Mouse (Mus musculus) stomach, postnatal 0 days (tissue): ENCODE measurements at regions not wholly inside any gene's neighbourhood (a gene's known extent, or its start where the extent isn't known, plus 50 kb on each side); places are given as distances from the start of the nearest gene placed in this dataset.
A peak's percentile ranks its signal among the peaks of the same experiment; 100 is the strongest.

ENCODE experiments used
- ATAC-seq: fragments of 200-750 bp; cut with Nextera tagmentation; 2 replicates; pipeline ENCODE4 v1.8.0; 2017; ENCODE audit not compliant: low FRiP score, low TSS enrichment
- DNase-seq: peaks from one replicate; pipeline ENCODE4 v3.0.0-alpha.2; 2016; ENCODE audit warnings: low spot score
- H3K27ac ChIP-seq: fragments of 300-500 bp; sonication (generic); replicated peaks from 2 replicates; pipeline ENCODE4 v1.5.1; 2014; ENCODE audit warnings: mild to moderate bottlenecking, control low read depth
- H3K27me3 ChIP-seq: fragments of 300-500 bp; sonication (generic); 2 replicates; pipeline ENCODE4 v1.6.1; 2014; ENCODE audit warnings: low read length; ENCODE audit not compliant: control insufficient read depth, insufficient read depth
- H3K36me3 ChIP-seq: fragments of 300-500 bp; sonication (generic); 2 replicates; pipeline ENCODE4 v1.6.1; 2014; ENCODE audit warnings: low read length, mixed read lengths; ENCODE audit not compliant: control insufficient read depth, insufficient read depth
- H3K4me1 ChIP-seq: fragments of 300-500 bp; sonication (generic); replicated peaks from 2 replicates; pipeline ENCODE4 v1.6.1; 2014; ENCODE audit warnings: antibody characterized with exemption; ENCODE audit not compliant: control insufficient read depth, insufficient read depth
- H3K4me2 ChIP-seq: fragments of 300-500 bp; sonication (generic); replicated peaks from 2 replicates; pipeline ENCODE4 v1.6.1; 2014; ENCODE audit warnings: low read depth, mild to moderate bottlenecking, control low read depth, moderate library complexity
- H3K4me3 ChIP-seq: fragments of 300-500 bp; sonication (generic); 2 replicates; pipeline ENCODE4 v1.5.1; 2014; ENCODE audit warnings: low read depth, low read length, control low read depth
- H3K9ac ChIP-seq: fragments of 300-500 bp; sonication (generic); 2 replicates; pipeline ENCODE4 v1.6.1; 2014; ENCODE audit warnings: mild to moderate bottlenecking, low read length, control low read depth, mixed read lengths
- H3K9me3 ChIP-seq: fragments of 300-500 bp; sonication (generic); 2 replicates; pipeline ENCODE4 v1.6.1; 2016; ENCODE audit warnings: low read length; ENCODE audit not compliant: control insufficient read depth
- CTCF ChIP-seq: IDR thresholded peaks from 2 replicates; pipeline ENCODE4 v1.5.1; 2016; ENCODE audit warnings: antibody characterized with exemption, low read depth, mild to moderate bottlenecking, moderate library complexity
- EP300 ChIP-seq: optimal IDR thresholded peaks from 2 replicates; pipeline ENCODE3; 2016; ENCODE audit warnings: antibody characterized with exemption
- WGBS: fragments of 180-500 bp; shearing (Covaris S2); extraction: QIAGEN DNeasy Blood & Tissue Kit; methylation state at CpG from one replicate; pipeline ENCODE4 v1.1.7; 2014; 5-methylcytosine and 5-hydroxymethylcytosine counted together

DNA sequence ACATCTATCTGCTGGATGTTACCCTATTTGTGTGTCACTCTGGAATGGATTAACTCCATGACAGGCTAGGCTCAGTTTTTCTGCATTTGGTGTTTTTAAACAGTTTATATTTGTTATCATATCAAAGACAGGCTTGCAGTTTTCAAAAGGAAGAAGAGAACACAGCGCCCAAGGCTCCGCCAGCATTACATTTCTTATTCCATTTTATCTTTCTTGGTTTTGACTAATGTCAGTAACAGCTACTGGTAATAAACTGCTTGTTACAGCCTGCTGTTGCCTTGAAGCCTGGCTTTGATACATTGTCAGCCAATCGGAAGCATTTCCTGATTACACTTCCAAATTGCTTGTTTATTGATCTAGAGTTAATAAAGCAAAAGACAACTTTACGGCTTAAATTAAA lies 219.4 kb upstream of the Mdfic start:
- DNase-seq (no peak), ATAC-seq (no peak)
- no peaks in the 10 kb centered on the region for H3K36me3 ChIP-seq
- no peak overlapping the region for H3K9ac ChIP-seq
- no peak overlapping the region for H3K27ac ChIP-seq
- H3K27me3 ChIP-seq = no peaks in the 10 kb centered on the region
- H3K4me1 ChIP-seq = no peaks in the 10 kb centered on the region
- no peaks in the 10 kb centered on the region for H3K9me3 ChIP-seq
- no peak for TF ChIP-seq CTCF
- TF ChIP-seq EP300 = no peak
- 66% methylated on average over 4 of the region's 4 CpGs for WGBS
- H3K4me2 ChIP-seq = no peak overlapping the region
- no peak overlapping the region for H3K4me3 ChIP-seq

DNA sequence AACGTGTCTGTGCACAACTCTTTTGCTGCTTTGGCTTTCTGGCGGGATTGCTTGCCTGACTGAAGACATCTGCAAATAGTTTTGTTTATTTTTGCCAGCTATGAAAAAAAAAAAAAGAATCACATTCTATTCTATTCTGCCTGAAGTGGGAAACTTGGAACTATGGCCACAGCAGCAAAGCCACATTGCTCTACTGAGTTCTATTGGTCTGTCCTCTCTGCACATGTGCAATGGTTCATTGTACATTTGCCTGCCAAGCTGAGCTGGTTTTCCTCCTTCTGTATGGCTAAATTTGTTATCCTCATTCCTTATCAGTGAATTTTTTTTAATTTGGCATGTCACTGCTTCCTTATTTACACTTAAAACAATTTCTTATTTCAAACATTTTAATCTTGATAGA lies 211.1 kb upstream of the Mdfic start:
- Histone ChIP-seq H3K27me3 (no peaks in the 10 kb centered on the region), H3K9me3 (no peaks in the 10 kb centered on the region), H3K4me2 (no peak overlapping the region), H3K9ac (no peak overlapping the region), H3K4me1 (no peaks in the 10 kb centered on the region), H3K27ac (no peak overlapping the region), H3K4me3 (no peak overlapping the region), H3K36me3 (no peaks in the 10 kb centered on the region)
- DNase-seq (no peak), ATAC-seq (no peak)
- 18% methylated on average over 2 of the region's 2 CpGs for WGBS
- TF ChIP-seq EP300 (no peak), CTCF (no peak)

DNA sequence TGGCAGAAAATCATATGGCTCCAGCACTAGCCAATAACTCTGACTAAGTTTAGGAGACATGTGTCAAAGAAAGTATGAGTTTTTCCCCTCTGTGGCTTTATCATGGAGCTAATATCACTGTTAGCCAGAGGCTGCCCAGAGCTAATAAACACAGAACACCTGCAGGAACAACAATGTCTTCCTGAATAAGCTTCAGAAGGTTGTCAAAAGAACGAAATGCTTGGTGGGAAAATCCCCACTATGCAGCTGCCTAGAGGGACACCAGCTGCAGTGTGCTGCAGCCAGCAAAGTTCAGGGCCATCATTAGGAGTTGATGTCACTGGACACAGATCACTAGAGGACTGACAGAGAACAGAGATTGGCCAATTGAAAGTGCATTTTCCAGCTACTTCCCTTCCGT lies 183.2 kb upstream of the Mdfic start:
- TF ChIP-seq CTCF (no peak), EP300 (no peak)
- ATAC-seq (no peak), DNase-seq (no peak)
- Histone ChIP-seq H3K27ac (no peak overlapping the region), H3K4me2 (no peak overlapping the region), H3K4me1 (no peaks in the 10 kb centered on the region), H3K4me3 (no peak overlapping the region), H3K9ac (no peak overlapping the region), H3K27me3 (no peaks in the 10 kb centered on the region), H3K36me3 (no peaks in the 10 kb centered on the region), H3K9me3 (no peaks in the 10 kb centered on the region)
- 51% methylated on average over 2 of the region's 2 CpGs for WGBS

DNA sequence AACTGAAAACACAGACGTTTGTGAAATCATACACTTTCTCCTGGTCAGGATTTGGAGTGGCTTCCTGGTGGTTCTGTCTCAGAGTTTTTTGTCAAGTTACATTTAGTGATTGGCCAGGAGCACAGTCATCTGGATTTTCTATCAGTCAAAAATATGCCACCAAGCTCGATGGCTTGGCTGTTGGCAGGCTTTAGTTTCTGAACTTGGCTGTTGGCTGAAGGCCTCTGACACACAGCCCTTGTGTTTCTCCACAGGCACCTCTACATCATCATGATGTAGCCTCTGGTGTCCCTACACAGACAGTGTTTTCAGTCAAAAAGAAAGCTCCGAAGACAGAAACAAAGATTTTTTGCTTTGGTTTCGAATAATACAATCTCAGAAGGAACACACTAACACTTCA lies 178.5 kb upstream of the Mdfic start:
- ATAC-seq = no peak
- no peak for TF ChIP-seq EP300
- no peak for TF ChIP-seq CTCF

DNA sequence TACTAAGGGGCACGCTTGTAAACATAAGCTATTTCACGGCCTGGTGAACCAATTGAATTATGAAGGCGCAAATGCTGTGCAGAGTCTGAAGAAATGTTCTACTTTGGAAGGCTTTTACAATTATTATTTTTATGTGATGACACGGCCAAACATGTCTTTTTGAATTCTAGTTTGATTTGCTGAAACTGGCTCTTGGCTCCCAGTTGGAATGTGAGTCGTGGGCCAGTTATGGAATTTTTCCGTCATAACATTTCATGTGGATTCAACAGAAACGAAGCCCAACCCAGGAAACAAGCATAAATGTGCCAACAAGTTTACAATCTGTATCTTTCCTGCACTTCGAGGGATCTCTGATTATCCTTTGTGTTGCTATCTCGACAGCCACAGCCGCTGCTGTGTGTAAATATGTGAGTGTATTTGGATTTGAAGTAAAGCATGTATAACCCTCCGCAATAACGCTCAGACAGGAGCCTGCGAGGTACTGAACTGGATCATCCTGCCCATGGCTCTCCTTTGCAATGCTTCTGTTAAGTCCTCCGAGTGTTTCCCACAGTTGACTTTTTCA lies 176.9 kb upstream of the Mdfic start:
- Histone ChIP-seq H3K36me3 (no peaks in the 10 kb centered on the region), H3K9ac (no peak overlapping the region), H3K4me2 (0 out of 2 replicates have a peak overlapping the region, but pooled peaks have one; percentile 5), H3K27me3 (no peaks in the 10 kb centered on the region), H3K27ac (0 out of 2 replicates have a peak overlapping the region, but pooled peaks have one; percentile 14), H3K4me3 (no peak overlapping the region), H3K9me3 (no peaks in the 10 kb centered on the region), H3K4me1 (0 out of 2 replicates have a peak, but pooled peaks cover 2% of the 10 kb centered on the region)
- WGBS = 44% methylated on average over 14 of the region's 14 CpGs
- DNase-seq (no peak), ATAC-seq (no peak)
- TF ChIP-seq EP300 (no peak), CTCF (no peak)

More for the DNA sequence above, 178.5 kb upstream of the Mdfic start:
- no peak for DNase-seq
- Histone ChIP-seq H3K27ac (no peak overlapping the region), H3K9me3 (no peaks in the 10 kb centered on the region), H3K4me2 (no peak overlapping the region), H3K4me3 (no peak overlapping the region), H3K9ac (no peak overlapping the region), H3K36me3 (no peaks in the 10 kb centered on the region), H3K27me3 (no peaks in the 10 kb centered on the region), H3K4me1 (0 out of 2 replicates have a peak, but pooled peaks cover 2% of the 10 kb centered on the region)
- WGBS = 71% methylated on average over 4 of the region's 4 CpGs

DNA sequence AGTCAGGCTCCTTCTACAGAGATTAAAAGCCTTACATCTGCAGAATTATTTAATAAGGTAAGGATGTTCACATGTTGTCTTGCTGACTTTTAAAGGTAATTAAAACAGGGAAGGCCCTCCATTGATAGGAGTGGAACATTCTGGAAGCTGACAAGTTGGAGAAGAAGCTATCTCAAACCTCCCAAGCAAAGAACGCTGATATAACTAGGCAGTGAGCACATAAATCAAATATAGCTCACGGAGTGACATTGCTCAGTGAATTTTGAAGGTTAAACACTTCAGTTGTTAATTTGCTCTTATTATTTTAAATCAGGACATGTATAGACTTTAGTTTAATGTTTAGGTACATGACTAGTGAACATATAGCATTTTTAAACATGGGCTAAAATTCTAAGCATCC lies 171.6 kb upstream of the Mdfic start:
- ATAC-seq = no peak
- 0 out of 2 replicates have a peak, but pooled peaks cover under 1% of the 10 kb centered on the region for H3K4me1 ChIP-seq
- no peak overlapping the region for H3K9ac ChIP-seq
- H3K9me3 ChIP-seq = no peaks in the 10 kb centered on the region
- no peak for TF ChIP-seq CTCF
- WGBS = 68% methylated on average over 2 of the region's 2 CpGs
- no peaks in the 10 kb centered on the region for H3K36me3 ChIP-seq
- H3K27me3 ChIP-seq = no peaks in the 10 kb centered on the region
- no peak overlapping the region for H3K27ac ChIP-seq
- H3K4me3 ChIP-seq = no peak overlapping the region
- H3K4me2 ChIP-seq = no peak overlapping the region
- no peak for DNase-seq
